Mouse (Mus musculus) cerebellum, adult 9-10 months (tissue): Measurements from ENCODE around the gene Rasa4.
"Not testable (repeated sequence)": the region's sequence is repeated elsewhere in the genome, so short reads cannot be mapped to it uniquely, and the experiment has no call there.

ENCODE experiments used
- DNase-seq: peaks from one replicate; pipeline ENCODE4 v3.0.0; 2022

Rasa4 gene

DNA sequence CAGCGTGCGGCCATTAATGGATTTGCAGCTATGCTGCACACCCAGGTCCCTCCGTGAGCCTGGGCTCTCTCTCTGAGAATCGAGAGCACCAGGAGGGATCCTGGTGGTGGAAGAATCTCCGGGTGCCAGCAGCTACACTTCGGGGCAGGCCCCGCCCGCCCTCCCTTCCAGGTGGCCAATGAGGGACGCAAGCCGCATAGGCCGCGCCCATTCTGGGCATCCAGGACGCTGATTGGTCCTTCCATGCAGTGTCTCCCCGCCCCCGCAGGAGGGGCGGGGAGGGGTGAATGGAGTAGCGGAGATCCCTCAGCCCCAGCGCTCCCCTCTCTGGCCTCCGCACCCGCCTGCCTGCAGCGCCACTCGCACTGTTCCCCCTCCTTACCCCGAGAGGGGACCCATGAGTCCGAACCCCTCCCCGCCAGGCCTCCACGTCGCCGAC is at the start of gene Rasa4:
Rasa4 (plus strand) TSS at position 248 of the 439 bp plus-strand sequence.
- peak; percentile 95 for DNase-seq

DNA sequence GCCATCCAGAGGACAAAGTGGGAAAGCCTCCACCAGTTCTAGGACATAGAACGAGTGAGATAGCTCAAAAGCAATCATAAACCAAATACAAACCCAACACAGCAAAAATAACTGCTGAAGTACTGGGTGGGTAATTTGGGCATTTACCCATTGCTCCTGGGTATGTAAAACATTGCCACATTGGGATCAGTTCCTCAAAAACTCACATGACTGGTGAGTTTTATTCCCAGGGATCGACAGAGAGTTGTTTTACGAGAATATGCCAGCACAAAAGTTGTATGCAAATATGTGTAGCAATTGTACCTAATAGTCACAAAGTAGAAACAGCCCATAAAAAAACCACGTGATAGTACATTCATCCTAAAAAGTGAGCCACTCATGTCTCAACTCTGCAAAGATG is 48.8 kb upstream of the Rasa4 start:
- DNase-seq = no peak

DNA sequence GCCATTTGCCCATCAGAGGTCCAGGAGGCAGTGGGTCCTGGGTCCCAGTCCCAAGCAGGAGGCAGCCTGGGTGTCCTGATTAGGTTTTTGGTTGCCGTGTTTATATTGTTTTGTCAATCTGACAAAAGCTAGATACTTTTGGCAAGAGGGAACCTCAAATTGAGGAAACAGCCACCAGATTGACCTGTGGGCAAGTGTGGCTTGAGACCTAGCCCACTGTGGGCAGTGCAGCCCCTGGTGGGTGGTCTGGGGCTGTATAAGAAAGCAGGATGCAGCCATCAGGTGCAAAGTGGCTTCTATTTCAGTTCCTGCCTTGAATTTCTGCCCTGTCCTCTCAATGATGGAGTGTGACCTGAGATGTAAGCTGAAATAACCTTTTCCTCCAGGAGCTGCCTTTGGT is 48.4 kb upstream of the Rasa4 start:
- DNase-seq = no peak

DNA sequence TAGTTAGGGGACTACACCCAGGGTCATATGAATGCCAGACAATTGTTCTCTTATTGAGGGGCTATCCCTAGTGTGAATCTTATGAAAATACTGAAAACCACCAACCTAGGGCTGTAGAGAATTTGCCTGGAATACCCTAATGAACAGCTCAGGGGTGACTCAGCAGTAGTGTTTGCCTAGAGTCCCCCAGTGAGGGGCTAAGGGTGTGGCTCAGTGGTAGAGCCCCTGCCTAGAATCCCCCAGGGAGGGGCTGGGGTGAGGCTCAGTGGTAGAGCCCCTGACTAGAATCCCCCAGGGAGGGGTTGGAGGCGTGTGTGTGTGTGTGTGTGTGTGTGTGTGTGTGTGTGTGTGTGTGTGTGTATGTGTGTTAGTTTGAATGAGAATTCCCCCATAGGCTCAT is 47.0 kb upstream of the Rasa4 start:
- no peak for DNase-seq

DNA sequence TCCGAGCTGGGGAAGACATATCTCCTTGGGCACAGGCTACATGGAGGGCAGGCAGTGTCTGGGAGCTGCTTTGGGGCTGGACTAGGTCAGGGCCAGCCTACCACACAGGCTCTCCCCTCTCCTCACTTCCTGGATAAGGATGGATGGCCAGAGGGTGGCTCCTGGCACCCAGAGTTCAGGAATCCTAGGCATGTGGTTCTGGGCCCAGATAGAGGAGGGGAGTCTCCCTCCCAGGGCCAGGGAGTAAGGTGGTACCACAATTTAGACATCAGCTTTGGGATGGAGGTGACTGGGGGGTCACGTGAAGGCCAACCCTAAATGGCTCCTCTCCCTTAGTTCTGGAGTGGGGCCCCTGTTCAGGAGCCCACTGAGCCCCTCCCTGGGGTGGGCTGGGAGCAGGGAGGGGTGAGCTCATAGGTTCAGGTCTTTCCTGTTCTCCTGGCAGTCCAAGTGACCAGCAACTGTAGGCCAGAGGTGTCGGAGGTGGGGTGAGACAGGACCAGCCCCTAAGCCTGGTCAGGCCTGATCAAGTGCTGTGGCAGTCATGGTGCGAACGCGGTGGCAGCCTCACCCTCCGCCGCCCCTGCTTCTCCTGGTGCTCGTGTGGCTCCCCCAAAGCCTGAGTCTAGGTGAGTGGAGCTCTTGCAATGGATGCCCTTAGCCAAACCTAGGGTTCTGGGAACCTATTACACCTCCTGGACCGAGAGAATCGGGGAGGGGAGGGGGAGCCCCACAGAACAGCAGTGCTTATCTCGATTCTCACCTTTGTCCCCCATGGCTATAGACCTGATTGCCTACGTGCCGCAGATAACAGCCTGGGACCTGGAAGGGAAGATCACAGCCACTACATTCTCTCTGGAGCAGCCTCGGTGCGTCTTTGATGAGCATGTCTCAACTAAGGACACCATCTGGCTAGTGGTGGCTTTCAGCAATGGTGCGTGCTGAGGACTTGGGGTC is 45.2 kb upstream of the Rasa4 start, which contains the start of gene Upk3b:
Upk3b (plus strand) TSS at position 239 of the 957 bp plus-strand sequence.
- DNase-seq = no peak

DNA sequence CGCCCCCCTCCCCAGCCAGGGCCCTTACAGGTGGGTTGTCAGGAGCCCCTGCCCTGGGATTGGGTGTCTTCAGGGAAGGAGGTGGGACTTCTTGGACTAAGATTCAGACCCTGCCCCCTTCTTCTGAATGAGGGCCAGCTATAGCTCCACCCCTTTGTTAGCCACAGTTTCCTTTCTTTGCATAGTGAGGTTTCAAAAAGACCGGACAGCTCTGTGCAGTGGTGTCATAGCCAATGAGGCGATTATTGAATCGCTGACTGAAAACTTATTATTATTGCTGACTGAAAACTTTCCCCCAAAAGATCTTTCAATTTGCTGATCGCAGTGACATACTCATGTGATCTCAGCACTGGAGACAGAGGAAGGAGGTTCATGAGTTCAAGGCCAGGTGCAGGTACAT is 43.5 kb upstream of the Rasa4 start:
- no peak for DNase-seq

DNA sequence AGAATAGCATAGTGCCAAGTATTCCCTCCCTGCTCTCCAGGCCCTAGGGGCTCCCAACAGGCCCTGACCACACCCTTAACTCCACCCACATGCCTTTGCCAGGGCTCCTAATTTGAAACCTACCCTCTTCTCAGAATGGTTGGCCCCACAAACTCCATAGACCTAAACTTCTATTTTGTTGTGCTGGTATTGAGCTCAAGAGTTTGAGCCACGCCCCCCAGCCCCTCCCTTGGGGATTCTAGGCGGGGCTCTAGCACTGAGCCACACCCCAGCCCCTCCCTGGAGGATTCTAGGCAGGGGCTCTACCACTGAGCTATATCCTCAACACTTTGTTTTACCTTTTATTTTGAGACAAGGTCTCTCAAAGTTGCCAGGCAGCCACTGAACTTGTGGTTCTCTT is 42.5 kb upstream of the Rasa4 start:
- no peak for DNase-seq

DNA sequence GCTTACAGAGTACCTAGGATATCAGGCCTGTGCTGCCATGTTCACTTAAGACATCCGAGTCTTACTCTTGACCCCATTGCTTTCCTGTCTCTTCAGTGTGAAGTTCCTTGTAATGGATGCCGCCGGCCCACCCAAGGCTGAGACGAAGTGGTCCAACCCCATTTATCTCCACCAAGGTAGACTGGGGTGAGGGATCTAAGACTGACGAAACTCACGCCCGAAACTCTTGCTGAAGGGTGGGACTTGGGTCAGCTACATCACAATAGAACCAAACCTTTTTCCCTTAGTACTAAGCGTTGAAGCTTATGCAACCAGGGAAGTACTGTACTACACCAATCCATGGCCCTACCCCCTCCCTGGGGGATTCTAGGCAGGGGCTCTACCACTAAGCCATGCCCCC is 42.0 kb upstream of the Rasa4 start:
- no peak for DNase-seq

DNA sequence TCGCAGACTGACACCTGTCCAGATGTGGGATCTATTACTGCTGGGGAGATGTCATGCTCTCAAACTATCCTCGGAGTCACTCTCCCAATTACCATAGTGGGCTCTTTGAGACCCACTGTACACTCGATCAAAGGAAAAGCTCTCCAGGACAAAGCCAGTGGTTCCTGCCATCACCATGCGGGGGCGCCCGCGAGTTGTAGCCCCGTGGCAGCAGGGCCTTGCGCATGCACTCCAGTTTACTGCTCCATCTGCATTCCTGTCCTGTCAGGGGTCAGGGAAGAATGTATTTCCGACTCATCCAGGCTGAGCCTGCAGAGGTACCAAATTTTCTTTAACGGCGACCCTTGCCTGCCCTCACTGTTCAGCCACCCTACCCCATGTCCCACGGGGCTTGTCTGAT is 38.9 kb upstream of the Rasa4 start:
- no peak for DNase-seq

DNA sequence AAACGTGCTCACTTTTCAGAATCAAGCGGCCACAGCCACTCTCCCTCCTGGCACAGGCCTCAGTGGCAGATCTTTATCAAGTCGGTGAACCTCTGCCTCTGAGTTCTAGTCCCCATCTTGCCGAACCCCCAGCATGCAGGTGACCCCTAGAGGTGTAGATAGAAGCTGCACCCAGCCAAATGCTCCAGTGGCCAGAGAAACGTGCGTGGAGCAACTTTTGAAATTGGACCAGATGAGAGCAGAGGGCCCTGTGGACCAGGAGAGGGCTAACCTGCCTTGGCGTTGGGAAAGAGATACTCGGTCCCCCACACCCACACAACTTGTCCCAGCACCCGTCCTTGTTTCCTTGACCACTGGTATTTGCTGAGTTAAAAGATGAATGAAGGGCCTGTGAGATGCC is 38.3 kb upstream of the Rasa4 start:
- DNase-seq = no peak

DNA sequence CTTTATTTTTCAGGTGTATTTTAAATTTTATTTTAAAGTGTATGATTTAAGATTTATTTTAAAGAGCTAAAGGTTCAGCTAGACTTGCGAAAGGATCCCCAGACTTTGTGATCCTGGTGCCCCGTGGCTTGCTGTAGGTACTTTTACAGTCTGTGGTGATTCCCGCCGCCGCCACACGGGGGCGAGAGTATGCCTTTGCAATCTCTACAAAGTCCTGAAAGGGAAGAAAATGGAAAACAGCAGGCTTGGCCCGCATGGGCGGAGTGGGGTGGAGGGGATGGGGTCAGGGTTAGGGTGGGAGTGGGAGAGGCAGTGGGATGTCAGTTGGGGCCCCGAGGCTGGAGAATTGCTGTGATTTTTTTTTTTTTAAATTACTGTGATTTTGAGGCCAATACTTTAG is 37.7 kb upstream of the Rasa4 start:
- DNase-seq = peak; percentile 83

DNA sequence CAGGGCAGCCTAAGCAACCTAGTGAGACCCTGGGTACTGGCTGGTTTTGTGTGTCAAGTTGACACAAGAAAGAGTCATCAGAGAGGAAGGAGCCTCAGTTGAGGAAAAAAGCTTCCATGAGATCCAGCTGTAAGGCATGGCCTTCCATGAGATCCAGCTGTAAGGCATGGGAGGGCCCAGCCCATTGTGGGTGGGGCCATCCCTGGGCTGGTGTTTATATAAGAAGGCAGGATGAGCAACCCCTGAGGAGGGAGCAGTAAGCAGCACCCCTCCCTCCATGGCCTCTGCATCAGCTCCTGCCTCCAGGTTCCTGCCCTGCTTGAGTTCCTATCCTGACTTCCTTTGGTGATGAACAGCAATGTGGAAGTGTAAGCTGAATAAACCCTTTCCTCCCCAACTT is 35.2 kb upstream of the Rasa4 start:
- DNase-seq = not testable (repeated sequence)

DNA sequence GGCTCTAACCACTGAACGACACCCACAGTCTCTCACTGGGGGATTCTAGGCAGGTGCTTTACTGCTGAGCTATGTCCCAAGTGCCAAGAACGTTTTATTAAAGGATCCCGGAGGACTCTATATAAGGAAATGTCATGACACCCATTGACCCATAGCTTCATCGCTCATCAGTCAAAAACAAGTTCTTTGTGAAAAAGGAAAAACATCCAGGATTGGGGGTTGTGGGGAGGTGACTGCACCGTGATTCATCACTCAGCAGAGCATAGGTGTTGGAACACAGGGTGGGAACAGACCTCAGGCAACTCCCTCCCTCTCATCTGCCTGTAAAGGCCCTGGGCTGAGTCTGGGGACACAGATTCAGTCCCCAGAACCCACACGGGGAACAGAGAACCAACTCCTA is 33.8 kb upstream of the Rasa4 start:
- no peak for DNase-seq

DNA sequence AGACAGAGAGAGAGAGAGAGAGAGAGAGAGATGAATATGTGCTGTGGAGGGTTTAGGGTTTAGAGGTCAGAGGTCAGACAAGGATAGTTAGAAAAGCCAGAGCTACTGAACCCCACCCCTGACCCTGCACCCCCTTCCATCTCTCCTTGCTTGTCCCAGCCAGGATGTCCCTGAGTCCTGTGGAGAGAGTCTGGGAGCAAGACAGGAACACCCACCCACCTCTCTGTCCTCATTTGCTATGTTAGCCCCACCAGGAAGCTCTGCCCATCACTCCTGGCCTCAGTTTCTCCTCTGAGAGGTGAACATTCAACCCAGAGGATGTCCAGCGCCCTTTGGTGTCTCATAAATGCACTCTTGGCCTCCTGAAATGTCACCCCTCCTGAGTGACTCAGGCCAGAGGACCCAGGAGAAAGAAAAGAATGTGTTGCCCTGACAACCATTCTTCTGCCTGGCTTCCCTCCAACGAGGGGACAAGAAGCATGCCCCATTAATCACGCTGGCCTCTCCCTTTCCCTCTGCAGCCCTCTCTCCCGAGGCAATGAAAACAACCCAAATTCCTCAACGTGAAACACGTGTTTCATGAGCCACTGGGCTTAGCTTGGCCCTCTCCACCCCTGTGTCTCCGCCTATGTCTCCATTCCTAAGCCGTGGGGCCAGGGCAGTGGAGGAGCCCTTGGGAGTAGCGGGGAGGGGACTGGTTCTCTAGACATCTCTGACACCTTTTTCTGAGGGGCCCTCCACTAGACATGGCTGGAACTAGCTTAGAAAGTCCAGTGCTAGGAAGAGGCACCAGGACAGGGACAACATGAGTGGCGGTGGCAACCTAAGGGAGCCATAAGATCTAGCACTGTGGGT is 32.3 kb upstream of the Rasa4 start:
- DNase-seq = no peak

DNA sequence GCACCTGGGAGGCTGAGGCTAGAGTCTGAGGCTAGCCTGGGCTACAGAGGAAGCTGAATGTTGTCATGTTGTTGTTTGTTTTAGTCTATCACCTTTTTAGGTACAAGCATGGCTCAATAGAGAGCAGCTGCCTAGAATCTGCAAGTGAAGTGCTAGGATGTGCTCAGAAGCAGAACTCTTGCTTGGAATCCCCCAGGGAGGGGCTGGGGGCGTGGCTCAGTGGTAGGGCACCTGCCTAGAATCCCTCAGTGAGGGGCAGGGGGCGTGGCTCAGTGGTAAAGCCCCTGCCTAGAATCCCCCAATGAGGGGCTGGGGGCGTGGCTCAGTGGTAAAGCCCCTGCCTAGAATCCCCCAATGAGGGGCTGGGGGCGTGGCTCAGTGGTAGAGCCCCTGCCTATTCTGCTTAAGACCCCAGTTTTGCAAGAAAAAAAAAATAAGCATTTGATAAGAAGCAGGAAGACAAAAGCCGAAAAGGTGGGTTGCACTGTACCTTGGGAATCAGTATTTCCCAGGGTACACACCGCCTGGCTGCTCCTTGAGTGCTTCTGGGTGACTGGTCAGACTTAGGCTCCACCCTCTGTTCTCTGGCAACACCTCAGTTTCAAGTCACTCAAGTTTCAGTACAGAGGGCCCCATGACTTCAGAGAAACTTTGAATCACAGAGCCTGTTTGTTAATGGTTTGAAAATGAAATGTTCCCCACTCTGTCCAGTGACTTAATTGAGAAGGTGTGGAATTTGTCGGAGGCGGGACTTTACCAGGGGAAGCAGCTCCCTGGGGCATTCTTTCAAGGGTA is 30.7 kb upstream of the Rasa4 start:
- no peak for DNase-seq

DNA sequence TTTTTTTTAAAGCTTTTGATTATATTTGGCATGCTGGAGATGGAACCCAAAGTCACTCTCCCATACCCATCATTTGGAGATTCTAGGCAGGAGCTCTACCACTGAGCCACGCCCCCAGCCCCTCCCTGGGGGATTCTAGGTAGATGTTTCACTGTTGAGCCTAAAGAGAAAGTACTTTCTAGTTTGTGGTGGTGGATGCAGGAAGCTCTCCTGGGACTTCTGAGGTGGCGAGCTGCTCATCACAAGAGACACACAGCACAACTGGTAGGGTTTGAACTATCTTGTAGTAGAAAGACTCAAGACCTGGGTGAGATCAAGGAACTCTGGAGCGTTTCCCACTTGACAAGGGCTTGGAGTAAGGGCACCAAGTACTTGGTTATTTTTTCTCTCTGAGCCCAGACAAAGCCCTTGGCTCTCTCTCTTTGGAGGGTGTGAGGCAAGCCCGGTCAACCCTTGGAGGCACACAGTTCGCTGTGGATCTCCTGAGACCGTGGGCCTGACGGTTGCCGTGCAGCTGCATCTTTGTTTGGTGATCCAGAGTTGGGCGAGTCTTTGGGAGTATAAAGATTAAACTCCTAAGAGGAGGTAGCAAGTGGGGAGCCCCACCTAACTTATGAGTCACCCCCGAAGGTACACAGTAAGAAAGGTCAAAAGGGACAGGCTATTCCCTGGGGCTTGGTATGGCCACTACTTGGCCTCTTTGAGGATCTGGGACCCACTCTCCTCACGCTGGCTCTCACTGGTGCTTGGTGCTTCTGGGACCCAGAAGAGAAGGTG is 29.2 kb upstream of the Rasa4 start, which contains the start of gene Upk3bl:
Upk3bl (plus strand) TSS at position 192 of the 777 bp plus-strand sequence.
- no peak for DNase-seq

DNA sequence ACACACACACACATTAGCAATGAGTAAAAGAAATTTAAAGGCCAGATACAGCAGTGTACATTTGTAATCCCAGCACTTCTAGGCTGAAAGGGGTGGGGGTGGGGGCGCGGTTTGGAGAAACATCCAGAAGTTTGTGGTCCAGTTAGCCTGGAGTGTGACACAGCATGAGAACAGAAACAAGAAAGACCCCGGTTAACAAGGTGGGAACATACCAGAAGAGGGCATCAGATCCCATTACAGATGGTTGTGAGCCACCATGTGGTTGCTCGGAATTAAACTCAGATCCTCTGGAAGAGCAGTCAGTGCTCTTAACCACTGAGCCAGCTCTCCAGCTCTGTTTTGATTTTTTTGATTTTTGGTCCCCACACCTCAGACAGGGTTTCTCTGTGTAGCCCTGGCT is 27.7 kb upstream of the Rasa4 start:
- no peak for DNase-seq

DNA sequence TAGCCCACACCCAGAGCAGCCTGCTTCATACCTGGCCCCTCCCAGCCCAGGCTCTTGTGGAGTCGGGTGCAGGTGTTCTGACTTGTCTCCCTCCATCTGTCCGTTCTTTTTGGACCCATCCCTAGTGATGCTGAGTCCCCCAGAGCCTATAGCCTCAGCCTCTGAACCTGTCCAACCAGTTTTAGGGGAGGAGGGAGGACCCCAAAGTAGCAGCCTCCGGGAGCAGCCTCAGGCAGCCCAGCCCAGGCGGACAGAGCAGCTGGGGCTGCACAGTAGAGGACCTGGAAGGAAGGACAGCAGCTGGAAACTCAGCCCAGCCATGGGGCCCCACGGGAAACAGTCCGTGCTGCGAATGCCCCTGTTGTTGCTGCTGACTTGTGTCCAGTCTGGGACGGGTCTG is 26.6 kb upstream of the Rasa4 start:
- no peak for DNase-seq

DNA sequence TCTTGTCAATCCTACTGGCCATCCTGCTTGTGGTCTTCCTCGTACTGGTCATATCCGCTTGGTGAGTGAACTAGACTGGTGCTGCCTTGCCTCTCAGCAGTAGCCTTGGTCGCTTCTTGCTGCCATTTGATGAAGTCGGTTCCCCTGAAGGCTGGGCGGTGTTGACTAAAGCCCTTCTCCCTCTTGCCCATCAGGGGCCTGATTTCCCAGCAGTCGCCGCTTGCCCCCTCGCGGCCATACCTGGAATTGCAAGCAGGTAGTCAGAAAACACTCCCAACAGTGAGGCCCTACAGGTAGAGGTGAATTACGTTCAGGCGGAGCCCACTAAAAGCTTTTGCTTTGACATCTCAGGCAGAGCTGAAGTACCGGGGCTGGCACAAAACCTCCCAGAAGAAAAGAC is 22.1 kb upstream of the Rasa4 start:
- DNase-seq = peak; percentile 62

DNA sequence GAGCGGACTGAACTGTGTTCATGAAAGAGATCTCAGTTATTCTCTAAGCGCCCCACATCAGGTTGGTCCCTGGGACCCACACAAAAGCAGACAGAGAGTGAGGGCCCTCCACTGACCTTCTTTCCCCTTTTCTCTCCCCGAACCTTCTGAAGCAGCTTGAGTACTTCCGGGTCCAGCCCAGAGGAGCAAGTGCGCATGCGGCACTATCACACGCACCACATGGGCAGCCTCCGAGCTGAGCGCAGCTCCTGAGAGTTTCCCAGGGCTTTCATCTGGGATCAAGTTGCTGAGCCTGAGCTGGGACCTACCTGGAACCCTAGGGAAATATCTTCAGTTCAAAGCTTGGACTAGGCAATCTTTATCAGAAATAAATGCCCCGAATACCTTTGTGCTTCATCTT is 19.8 kb upstream of the Rasa4 start:
- DNase-seq = no peak

DNA sequence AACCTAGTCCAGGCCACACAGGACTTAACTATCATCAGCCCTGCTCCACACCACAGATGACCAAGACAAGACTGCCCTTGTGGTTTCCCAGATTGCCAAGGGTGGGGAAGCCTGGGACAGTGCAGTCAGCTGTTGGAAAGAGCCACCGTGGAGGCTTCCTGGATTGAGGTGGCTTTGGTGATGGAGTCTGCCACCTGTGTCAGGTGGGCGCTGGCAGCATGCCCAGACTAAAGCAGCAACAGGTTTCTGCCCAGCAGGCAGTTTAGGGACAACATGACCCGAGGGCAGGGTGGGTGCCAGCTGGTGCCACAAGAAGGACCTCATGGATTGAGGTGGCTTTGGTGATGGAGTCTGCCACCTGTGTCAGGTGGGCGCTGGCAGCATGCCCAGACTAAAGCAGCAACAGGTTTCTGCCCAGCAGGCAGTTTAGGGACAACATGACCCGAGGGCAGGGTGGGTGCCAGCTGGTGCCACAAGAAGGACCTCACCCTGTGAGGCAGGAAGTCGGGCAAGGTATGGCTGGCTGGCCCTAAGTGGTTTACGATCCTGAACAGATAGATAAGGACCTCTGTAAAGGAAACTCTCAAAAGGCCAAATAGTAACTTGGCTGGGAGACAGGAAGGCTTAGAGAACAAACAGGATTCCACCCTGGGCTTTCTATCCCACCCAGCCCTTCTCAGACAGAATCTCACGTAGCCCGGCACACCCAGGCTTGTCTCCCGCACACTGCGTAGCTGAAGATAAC is 17.1 kb upstream of the Rasa4 start:
- not testable (repeated sequence) for DNase-seq
